Mouse (Mus musculus): Measurements from ENCODE around the gene B430306N03Rik. TPM values are rescaled to one million over a fixed set of nuclear protein-coding genes. Genes with fewer than 3 reads are reported as not detected.
"Not testable (repeated sequence)": the region's sequence is repeated elsewhere in the genome, so short reads cannot be mapped to it uniquely, and the experiment has no call there.

Gene B430306N03Rik
- total RNA-seq (2021) = not detected
- long read RNA-seq, experiment 1 = 0 reads
- long read RNA-seq, experiment 2 = 0 reads

DNA sequence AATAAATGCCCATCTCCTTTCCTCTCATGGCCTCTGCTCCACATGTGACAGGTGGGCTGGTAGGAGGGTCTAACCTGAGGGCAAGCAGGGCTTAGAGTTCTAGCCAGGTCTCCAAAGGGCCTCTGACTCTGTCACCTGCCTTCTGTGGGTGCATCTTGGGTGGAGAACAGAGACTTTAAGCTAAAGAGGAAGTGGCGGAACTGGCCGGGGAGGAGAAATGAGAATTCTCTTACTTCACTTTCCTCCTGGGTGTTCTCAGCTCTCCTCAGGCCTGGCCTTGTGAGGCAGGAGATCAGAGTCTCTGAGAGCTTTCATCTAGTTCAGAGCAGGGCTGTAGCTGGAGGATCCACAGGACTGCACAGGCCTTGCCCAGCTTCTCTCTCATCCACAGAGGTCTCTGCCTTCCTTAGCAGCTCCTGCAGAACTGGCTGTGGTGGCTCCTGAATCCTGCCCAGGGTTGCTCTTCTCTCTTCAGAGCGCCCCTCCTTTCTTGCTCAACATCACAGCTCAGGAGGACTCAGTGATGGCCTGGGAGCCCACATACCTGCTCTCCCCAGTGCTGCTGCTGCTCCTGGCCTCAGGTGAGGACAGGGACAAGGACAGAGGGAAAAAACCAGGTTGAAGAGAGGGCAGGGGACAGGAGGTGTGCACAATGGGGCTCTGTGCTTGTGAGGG lies at the start of gene B430306N03Rik:
B430306N03Rik (plus strand) TSS at position 237 of the 675 bp plus-strand sequence.
- not testable (repeated sequence) for H3K4me3 ChIP-seq; H3K27ac ChIP-seq; DNase-seq (ENCODE audit: low spot score in 2 of 2)

DNA sequence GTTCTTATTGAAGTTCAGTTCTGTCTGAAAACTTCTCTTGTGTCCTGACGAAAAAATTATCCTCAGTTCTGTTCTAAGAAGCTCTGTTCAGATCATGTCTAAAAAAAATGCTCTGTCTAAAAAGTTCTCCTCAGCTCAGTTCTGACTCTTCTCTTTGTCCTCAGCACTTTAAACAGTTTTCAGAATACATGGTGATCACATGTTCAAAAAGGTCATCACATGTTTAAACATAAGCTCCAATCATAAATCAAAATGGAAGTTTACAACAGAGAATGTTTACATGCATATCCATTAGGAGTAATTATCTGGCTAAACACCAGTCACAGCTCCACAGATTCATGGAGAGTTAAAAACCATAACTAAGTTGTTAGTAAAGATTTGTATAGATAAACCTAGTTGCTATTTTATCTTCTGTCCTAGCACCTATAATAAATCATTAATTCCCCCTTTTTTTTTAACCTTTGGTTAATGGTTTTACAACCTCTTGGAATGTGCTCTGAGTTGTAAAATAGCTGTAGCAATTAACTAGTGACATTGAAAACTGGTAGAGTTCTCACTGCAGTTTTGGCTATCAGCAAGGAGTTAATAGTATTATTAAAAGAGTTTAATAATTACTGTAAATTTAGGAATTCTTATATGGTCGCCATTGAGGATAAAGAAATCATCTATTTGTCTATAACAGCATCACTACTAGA lies 49.2 kb upstream of the B430306N03Rik start:
- H3K27ac ChIP-seq = no peak overlapping the region

DNA sequence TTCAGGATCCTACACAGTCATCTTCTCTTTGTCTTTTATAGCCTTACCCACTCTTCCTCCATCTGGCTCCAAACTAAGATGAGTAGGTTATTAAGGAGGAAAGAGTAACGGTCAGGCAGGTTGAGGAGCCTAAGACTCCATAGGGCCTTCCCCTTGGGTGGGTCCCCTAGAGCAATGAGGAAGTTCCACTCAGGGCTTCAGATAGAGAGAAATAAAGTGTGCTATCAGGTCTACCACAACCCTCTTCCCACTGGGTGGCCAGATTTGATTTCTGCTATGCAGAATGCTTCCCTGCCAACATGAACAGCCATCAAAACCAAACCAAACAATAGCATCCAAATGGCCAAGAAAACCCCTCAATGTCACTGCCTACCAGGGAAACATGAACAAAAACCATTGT lies 48.4 kb upstream of the B430306N03Rik start:
- no peak for TF ChIP-seq CTCF (conservative IDR thresholded peaks at IDR 0.05)
- no peak overlapping the region for H3K27ac ChIP-seq
- DNase-seq (ENCODE audit: low spot score in 2 of 2) = no peak
- H3K4me3 ChIP-seq = no peak overlapping the region

More for the DNA sequence above, 49.2 kb upstream of the B430306N03Rik start:
- no peak for TF ChIP-seq CTCF (conservative IDR thresholded peaks at IDR 0.05)
- H3K4me3 ChIP-seq = no peak overlapping the region
- no peak for DNase-seq (ENCODE audit: low spot score in 2 of 2)

DNA sequence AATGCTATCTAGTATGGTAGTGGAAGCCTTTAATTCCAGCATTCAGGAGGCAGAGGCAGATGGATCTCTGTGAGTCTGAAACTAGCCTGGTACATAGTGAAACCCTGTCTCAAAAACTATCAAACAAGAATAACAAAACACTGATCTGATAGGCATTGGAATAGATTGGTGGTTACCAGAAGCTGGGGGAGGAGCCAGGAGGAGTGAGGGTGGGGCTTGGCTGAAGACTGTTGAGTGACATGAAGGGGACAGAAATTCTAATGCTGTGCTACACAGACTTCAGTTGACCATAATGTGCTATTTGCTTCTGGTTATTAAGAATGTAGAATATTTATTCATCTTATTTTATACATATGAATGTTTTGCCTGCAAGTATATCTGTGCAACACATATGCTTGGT lies 47.7 kb upstream of the B430306N03Rik start:
- Histone ChIP-seq H3K27ac (no peak overlapping the region), H3K4me3 (no peak overlapping the region)
- TF ChIP-seq CTCF (conservative IDR thresholded peaks at IDR 0.05) = no peak
- no peak for DNase-seq (ENCODE audit: low spot score in 2 of 2)

DNA sequence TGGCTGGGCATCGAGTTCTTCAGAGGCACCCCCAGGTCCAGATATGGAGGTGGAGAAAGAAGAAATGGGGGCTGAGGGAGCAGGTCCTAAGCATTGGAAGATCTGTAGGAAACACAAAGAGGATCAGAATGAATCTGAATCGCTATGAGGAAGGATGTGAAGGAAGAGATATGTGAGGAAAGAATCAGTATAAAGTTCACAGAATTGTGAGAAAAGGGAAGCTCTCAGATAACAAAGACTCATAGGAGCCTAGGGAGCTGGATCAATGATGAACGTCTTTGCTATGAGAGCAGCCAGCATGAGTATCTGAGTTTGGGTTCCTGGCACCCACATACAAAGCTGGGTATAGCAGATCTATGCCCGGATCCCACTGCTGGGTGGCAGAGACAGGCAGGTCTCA lies 46.1 kb upstream of the B430306N03Rik start:
- DNase-seq (ENCODE audit: low spot score in 2 of 2) = no peak
- no peak for TF ChIP-seq CTCF (conservative IDR thresholded peaks at IDR 0.05)
- Histone ChIP-seq H3K4me3 (no peak overlapping the region), H3K27ac (no peak overlapping the region)

DNA sequence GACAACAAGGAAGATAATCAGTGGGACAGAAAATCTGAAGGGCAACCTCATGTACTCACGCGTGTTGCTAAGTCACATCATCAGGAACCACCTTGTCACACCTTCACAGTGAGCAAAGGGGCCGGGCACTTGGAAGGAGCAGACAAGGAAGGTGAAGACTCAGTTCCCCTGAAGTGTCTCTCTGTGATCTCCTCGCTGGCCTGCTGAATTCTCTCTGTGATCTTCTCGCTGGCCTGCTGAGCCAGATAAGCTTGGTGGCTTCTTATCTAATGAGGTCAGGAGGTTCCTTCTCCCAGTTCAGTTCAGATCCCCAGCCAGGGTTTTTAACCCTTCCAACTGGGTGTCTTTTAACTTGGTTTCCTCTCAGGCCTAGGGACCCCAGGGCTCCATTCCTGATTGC lies 43.8 kb upstream of the B430306N03Rik start:
- no peak for TF ChIP-seq CTCF (conservative IDR thresholded peaks at IDR 0.05)
- DNase-seq (ENCODE audit: low spot score in 2 of 2) = no peak
- Histone ChIP-seq H3K4me3 (no peak overlapping the region), H3K27ac (no peak overlapping the region)

DNA sequence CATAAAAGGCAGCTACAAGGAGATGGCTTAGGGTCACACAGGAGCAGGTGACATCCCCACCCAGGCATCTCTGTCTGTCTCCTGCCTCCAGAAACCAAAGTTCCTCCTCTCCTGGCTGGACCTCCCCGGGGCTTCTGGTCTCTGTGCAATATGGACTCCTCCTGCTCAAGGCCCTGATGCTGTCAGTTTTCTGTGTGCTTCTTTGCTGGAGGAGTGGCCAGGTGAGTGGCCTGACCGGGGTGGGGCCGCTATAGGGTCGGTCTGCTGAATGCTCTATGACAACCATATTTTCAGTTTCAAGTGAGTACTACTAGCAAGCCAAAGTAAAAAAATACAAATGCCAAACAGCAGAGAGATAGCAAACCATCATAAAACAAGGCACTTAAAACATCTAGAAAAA lies 43.3 kb upstream of the B430306N03Rik start:
- TF ChIP-seq CTCF (conservative IDR thresholded peaks at IDR 0.05) = no peak
- Histone ChIP-seq H3K4me3 (no peak overlapping the region), H3K27ac (no peak overlapping the region)
- no peak for DNase-seq (ENCODE audit: low spot score in 2 of 2)

DNA sequence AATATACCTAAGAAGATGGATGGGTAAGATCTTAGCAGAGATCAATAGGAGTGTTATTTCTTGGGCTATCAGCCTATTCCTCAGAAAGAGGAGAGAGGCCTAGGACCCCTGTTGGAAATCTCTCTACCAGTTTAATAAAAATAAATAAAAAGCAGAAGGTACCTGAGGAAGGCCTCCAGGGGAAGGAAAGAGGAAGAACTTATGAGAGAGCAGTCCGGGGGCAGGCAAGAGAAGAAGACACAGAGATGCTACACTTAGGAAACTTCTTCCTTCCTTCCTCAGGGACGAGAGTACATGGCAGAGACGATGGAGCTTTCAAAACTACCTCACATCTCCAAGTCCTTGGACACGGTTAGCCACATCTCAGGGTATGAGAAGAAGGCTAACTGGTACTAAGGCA lies 41.8 kb upstream of the B430306N03Rik start:
- TF ChIP-seq CTCF (conservative IDR thresholded peaks at IDR 0.05) = no peak
- no peak overlapping the region for H3K27ac ChIP-seq
- no peak for DNase-seq (ENCODE audit: low spot score in 2 of 2)
- no peak overlapping the region for H3K4me3 ChIP-seq

DNA sequence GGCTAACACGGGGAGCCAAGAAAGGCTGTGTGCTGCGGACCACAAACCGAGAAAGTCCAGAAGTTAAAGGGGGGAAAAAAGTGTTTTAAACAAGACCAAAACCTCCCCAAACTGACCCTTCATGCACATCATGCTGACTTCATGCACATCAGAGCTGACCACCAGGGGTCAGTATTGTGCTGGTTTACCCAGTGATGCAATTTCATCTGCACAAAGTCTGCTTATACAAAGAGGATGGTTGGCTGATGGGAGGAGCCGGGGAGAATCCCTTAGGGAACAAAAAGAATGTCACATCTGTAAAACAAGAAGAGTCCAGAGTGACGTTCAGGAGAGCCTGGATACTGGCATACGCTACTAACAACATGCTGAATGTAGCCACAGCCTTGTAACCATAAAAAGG lies 41.1 kb upstream of the B430306N03Rik start:
- no peak overlapping the region for H3K4me3 ChIP-seq
- peak; percentile 92 for TF ChIP-seq CTCF (conservative IDR thresholded peaks at IDR 0.05)
- no peak overlapping the region for H3K27ac ChIP-seq
- DNase-seq (ENCODE audit: low spot score in 2 of 2) = peak; percentile 71 to 85

DNA sequence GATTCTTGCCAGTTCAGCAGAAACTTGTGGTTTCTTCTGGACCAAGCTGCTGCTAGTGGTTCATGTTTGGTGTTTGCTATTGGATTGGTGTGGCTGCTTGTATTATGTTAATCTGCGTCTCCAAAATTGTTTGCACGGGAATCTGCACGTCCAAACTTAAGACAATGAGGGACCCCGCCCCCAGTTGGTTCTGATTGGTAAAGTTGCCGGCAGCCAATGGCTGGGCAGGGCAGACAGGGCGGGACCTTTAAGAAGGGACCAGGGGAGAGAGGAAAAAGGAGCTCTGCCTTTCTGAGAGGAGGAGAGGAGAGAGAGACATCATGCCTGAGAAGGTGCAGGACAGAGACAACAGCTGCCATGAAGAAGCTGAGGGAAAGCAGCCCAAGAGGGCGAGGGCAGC lies 40.2 kb upstream of the B430306N03Rik start:
- TF ChIP-seq CTCF (conservative IDR thresholded peaks at IDR 0.05) = no peak
- no peak for DNase-seq (ENCODE audit: low spot score in 2 of 2)
- no peak overlapping the region for H3K4me3 ChIP-seq
- H3K27ac ChIP-seq = no peak overlapping the region

DNA sequence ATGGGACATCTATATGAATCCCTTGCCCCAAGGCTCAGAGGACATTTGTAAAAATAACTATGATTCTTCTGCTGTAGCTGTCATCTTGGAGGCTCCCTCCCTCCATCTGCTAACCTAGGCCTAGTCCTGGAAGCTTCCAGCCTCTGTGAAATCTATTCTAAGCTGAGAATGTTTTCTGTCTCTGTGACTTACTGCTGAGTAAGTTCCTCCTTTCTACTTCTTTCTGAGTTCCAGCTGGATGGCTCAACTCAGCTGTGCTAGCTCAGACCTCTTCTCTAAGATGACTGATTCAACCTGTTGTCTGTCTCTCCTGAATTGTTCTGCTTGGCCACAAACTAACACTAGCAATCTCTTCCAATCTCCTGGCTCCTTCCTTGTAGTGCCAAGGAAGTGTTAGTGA lies 37.6 kb upstream of the B430306N03Rik start:
- Histone ChIP-seq H3K27ac (no peak overlapping the region), H3K4me3 (no peak overlapping the region)
- no peak for TF ChIP-seq CTCF (conservative IDR thresholded peaks at IDR 0.05)
- no peak for DNase-seq (ENCODE audit: low spot score in 2 of 2)

DNA sequence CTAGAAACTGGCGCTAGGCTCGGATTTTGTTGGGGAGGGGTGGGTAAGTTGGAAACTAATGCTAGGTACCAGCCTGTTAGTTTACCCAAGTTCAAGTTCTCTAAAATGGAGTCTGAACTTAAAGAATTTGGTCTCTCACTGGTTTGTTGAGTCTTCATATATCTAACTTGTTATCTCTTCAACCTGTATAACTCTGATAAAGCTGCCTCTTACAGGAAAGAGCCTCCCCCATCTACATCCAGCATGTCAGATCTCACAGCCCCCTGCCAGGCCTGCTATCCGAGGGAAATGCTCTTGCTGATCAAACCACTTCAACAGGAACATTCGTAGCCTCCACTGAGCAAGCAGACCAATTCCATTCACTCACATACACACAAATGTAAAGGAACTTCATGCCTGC lies 36.9 kb upstream of the B430306N03Rik start:
- DNase-seq (ENCODE audit: low spot score in 2 of 2) = no peak
- Histone ChIP-seq H3K4me3 (no peak overlapping the region), H3K27ac (no peak overlapping the region)
- TF ChIP-seq CTCF (conservative IDR thresholded peaks at IDR 0.05) = no peak

DNA sequence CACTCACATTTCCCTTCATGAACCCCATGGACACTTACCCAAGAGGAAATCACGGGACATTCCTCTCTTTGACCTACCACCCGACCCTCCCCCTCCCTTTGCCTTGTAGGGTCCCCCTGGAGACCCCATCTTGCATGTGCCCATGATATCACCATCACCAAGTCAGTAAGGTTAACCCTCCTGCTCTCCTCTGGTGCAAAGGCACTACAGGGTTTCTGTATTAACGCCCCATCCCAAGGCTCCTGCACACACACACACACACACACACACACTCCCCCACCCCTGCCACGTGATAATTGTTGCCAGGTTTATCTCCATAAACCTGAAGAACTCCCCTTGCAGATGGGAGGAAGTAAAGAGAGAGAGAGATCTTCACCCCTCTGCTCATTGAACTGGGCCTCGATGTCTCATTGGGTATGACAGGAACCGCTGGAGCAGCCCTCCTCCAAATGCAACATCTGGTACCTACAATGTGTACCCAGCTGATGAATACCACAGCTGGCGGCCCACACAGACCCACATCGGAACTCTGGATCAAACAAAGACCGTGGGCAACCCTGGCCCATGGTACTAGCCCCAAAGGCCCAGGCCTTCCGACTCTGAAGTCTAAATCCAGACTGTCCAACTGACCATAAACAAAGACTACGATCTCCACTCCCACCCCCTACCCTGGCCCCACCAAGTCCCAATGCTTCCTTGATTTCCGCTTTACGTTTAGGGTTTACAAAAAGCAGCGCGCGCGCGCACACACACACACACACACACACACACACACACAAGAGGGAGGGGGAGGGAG lies 34.8 kb upstream of the B430306N03Rik start:
- TF ChIP-seq CTCF (conservative IDR thresholded peaks at IDR 0.05) = no peak
- no peak for DNase-seq (ENCODE audit: low spot score in 2 of 2)
- Histone ChIP-seq H3K27ac (no peak overlapping the region), H3K4me3 (no peak overlapping the region)
